Mouse (Mus musculus) cerebellum, postnatal 36 days (tissue): ENCODE measurements around the gene Galnt10.

Experiments used
- DNase-seq, 2 experiments: peaks; one replicate each; pipeline ENCODE4 v3.0.0; 2021 to 2022; ENCODE audit warnings: mixed read lengths in 2 of 2

The Galnt10 gene

GRCm38 (mm10) chr11:57660814-57661213 is 15.6 kb downstream of the Galnt10 start:
- no peak for DNase-seq

- DNase-seq, result no peak
These were observed 16.4 kb downstream of the Galnt10 start for GRCm38 (mm10) chr11:57661492-57662229.

GRCm38 (mm10) chr11:57662231-57662630 is 17.0 kb downstream of the Galnt10 start:
- peak; percentile 14 to 23 for DNase-seq

- DNase-seq, result no peak
These were observed 18.0 kb downstream of the Galnt10 start for GRCm38 (mm10) chr11:57663271-57663670.

GRCm38 (mm10) chr11:57664741-57665140 is 19.5 kb downstream of the Galnt10 start:
- DNase-seq, result no peak

GRCm38 (mm10) chr11:57668271-57668670 is 23.0 kb downstream of the Galnt10 start:
- DNase-seq, result no peak

GRCm38 (mm10) chr11:57669522-57669921 is 24.3 kb downstream of the Galnt10 start:
- no peak for DNase-seq

GRCm38 (mm10) chr11:57671120-57671697 is 26.0 kb downstream of the Galnt10 start:
- no peak for DNase-seq

GRCm38 (mm10) chr11:57671797-57672196 is 26.6 kb downstream of the Galnt10 start:
- no peak for DNase-seq

- no peak for DNase-seq
These were observed 27.8 kb downstream of the Galnt10 start for GRCm38 (mm10) chr11:57672995-57673394.

GRCm38 (mm10) chr11:57673977-57674687 is 28.9 kb downstream of the Galnt10 start:
- no peak for DNase-seq

- DNase-seq, result no peak
These were observed 32.0 kb downstream of the Galnt10 start for GRCm38 (mm10) chr11:57677261-57677660.

GRCm38 (mm10) chr11:57682589-57682988 is 37.3 kb downstream of the Galnt10 start:
- no peak for DNase-seq

GRCm38 (mm10) chr11:57683125-57683524 is 37.9 kb downstream of the Galnt10 start:
- no peak for DNase-seq

GRCm38 (mm10) chr11:57683931-57684330 is 38.7 kb downstream of the Galnt10 start:
- DNase-seq, result no peak

GRCm38 (mm10) chr11:57684891-57685290 is 39.6 kb downstream of the Galnt10 start:
- no peak for DNase-seq

GRCm38 (mm10) chr11:57685689-57686454 is 40.6 kb downstream of the Galnt10 start:
- no peak for DNase-seq

GRCm38 (mm10) chr11:57686797-57687196 is 41.6 kb downstream of the Galnt10 start:
- no peak for DNase-seq

GRCm38 (mm10) chr11:57687258-57687657 is 42.0 kb downstream of the Galnt10 start:
- DNase-seq, result no peak

GRCm38 (mm10) chr11:57688179-57688929 is 43.1 kb downstream of the Galnt10 start:
- no peak for DNase-seq

GRCm38 (mm10) chr11:57689811-57690210 is 44.6 kb downstream of the Galnt10 start:
- DNase-seq, result no peak

GRCm38 (mm10) chr11:57690836-57691235 is 45.6 kb downstream of the Galnt10 start:
- DNase-seq, result no peak
